Mouse (Mus musculus) liver, adult 2 months (tissue): ENCODE measurements around the gene Nkd1.

Experiments used
- CTCF ChIP-seq: fragments of 200-500 bp; IDR thresholded peaks from 2 replicates; pipeline ENCODE4 v1.5.1; 2011; ENCODE audit warnings: low read depth, low read length, control low read depth
- POLR2A ChIP-seq: fragments of 200-500 bp; IDR thresholded peaks from 2 replicates; pipeline ENCODE4 v1.6.1; 2011; ENCODE audit warnings: low read length, control low read depth; ENCODE audit not compliant: insufficient read depth; ENCODE audit errors: extremely low read depth

GRCm38 (mm10) chr8:88570293-88570998 lies 49.3 kb downstream of the Nkd1 start:
- TF ChIP-seq CTCF (no peak), POLR2A (no peak)
